Mouse (Mus musculus) heart, embryonic 13.5 days (tissue): Measurements from ENCODE around the gene Cbx6. TPM values are rescaled to one million over a fixed set of nuclear protein-coding genes. Genes with fewer than 3 reads are reported as not detected.

ENCODE experiments used
- ATAC-seq: fragments of 200-750 bp; cut with Nextera tagmentation; 2 replicates; pipeline ENCODE4 v1.8.0; 2017; ENCODE audit warnings: moderate TSS enrichment; ENCODE audit not compliant: insufficient number of reproducible peaks, low FRiP score, low TSS enrichment; ENCODE audit errors: extremely low read depth
- H3K27ac ChIP-seq: fragments of 300-500 bp; sonication (generic); replicated peaks from 2 replicates; pipeline ENCODE4 v1.5.1; 2015; ENCODE audit warnings: moderate library complexity, mild to moderate bottlenecking, inconsistent platforms
- H3K27me3 ChIP-seq: fragments of 300-500 bp; sonication (generic); replicated peaks from 2 replicates; pipeline ENCODE4 v1.6.1; 2015; ENCODE audit warnings: mild to moderate bottlenecking, inconsistent platforms
- H3K36me3 ChIP-seq: fragments of 300-500 bp; sonication (generic); 2 replicates; pipeline ENCODE4 v1.6.1; 2015; ENCODE audit warnings: mild to moderate bottlenecking, inconsistent platforms
- H3K4me1 ChIP-seq: fragments of 300-500 bp; sonication (generic); 2 replicates; pipeline ENCODE4 v1.6.1; 2015; ENCODE audit warnings: inconsistent platforms
- H3K4me2 ChIP-seq: fragments of 300-500 bp; sonication (generic); 2 replicates; pipeline ENCODE4 v1.6.1; 2015; ENCODE audit warnings: inconsistent platforms, mild to moderate bottlenecking, moderate library complexity
- H3K4me3 ChIP-seq: fragments of 300-500 bp; sonication (generic); 2 replicates; pipeline ENCODE4 v1.5.1; 2015; ENCODE audit warnings: moderate library complexity, mild to moderate bottlenecking, inconsistent platforms
- H3K9ac ChIP-seq: fragments of 300-500 bp; sonication (generic); 2 replicates; pipeline ENCODE4 v1.6.1; 2015; ENCODE audit warnings: inconsistent platforms, mild to moderate bottlenecking, moderate library complexity
- H3K9me3 ChIP-seq: fragments of 300-500 bp; sonication (generic); 2 replicates; pipeline ENCODE4 v1.6.1; 2016; ENCODE audit warnings: inconsistent platforms
- WGBS: fragments of 180-500 bp; shearing (Covaris S2); methylation state at CpG from one replicate; pipeline ENCODE4 v1.1.7; 2015; ENCODE audit warnings: mixed read lengths; 5-methylcytosine and 5-hydroxymethylcytosine counted together
- polyA plus RNA-seq: library from polyadenylated mRNA; unstranded; fragments of >200 nt; fragmentation: Nextera tagmentation; extraction: Ambion mirVana; gene quantifications from 2 replicates; pipeline ENCODE4 v1.2.1, GENCODE M21; 2015

The Cbx6 gene
- polyA plus RNA-seq, 1 experiment from 2014 or later: 48.6 TPM

DNA sequence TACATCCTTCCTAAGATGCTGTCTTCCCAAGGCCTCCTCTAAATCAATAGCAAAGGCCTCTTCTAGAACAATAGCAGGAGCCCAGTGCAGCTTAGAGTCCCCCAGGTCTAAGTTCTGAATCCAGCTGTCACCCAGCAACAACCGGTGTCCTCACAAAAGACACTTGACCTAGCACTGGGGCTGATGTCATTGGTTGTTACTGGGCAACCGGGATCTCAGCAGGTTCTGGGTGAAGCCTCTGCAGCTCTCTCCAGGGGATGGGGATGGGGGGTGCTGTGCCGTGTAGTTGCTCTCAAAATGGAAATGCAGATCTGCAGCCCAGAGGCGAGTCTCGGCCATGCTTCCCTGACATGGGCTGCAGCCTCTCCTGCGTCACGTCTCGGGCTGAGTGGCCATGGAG, 46.7 kb downstream of the Cbx6 start:
- no peak overlapping the region for H3K4me2 ChIP-seq
- H3K27ac ChIP-seq: no peak overlapping the region
- H3K9me3 ChIP-seq: no peaks in the 10 kb centered on the region
- no peaks in the 10 kb centered on the region for H3K4me1 ChIP-seq
- no peak overlapping the region for H3K9ac ChIP-seq
- H3K36me3 ChIP-seq: no peaks in the 10 kb centered on the region
- WGBS: 47% methylated on average over 8 of the region's 8 CpGs
- no peak overlapping the region for H3K4me3 ChIP-seq
- ATAC-seq: no peak
- peaks cover 79% of the 10 kb centered on the region for H3K27me3 ChIP-seq

DNA sequence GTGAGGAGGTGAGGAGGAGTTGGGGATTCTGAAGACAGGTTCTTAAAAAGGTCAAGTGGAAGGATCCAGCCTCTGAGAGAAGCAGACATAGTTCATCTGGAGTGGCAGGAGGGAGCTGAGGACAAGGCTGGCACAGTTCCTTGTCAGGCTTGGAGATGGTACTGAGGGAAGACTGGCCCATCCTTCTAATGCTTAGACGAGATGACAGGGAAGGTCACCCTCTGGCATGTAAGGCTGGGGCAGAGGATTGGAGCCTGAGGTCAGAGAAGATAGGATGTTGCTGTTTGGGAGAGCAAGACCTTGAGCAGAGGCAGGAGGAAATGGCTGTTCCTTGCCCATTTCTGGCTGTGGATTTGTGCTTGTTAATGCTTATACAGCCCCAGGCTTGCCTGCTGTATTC, 49.4 kb downstream of the Cbx6 start:
- H3K27ac ChIP-seq: no peak overlapping the region
- H3K4me3 ChIP-seq: no peak overlapping the region
- no peaks in the 10 kb centered on the region for H3K4me1 ChIP-seq
- no peaks in the 10 kb centered on the region for H3K9me3 ChIP-seq
- 24% methylated on average over 1 of the region's 1 CpGs for WGBS
- peaks cover 58% of the 10 kb centered on the region for H3K27me3 ChIP-seq
- ATAC-seq: no peak
- no peak overlapping the region for H3K9ac ChIP-seq
- no peaks in the 10 kb centered on the region for H3K36me3 ChIP-seq
- H3K4me2 ChIP-seq: no peak overlapping the region

DNA sequence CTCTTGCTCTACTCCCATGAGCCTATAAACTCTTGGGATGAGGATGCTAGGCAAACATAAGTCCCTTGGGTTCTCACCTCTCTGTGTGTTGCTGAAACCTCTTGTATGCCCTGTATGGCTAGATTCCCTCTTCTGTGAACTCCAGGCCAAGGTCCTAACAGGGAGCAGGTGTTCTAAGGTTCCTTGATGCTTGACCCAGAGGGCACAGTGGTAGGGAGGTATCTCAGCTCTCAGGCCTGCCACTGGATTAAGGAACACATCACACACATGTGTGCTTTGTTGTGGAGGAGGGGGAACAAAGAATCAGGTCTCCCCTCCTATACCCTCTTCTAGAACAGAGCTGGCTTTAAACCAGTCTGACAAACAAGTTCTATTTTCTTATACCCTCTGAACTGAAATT, 56.7 kb downstream of the Cbx6 start, which contains the start of gene Dnal4:
Gene Dnal4, minus strand, starts transcription at position 101 of the 400 bp plus-strand sequence.
- no peak within 1 kb of the TSS for H3K27ac ChIP-seq
- ATAC-seq: no peak
- no peaks in the 10 kb centered on the region for H3K9me3 ChIP-seq
- H3K9ac ChIP-seq: no peak within 1 kb of the TSS
- H3K36me3 ChIP-seq: no peaks in the 10 kb centered on the region
- peaks cover 15% of the 10 kb centered on the region for H3K4me1 ChIP-seq
- H3K4me3 ChIP-seq: no peak within 1 kb of the TSS
- H3K4me2 ChIP-seq: no peak within 1 kb of the TSS
- H3K27me3 ChIP-seq: peaks cover 10% of the 10 kb centered on the region; the same call in 1 of the 2 replicates

DNA sequence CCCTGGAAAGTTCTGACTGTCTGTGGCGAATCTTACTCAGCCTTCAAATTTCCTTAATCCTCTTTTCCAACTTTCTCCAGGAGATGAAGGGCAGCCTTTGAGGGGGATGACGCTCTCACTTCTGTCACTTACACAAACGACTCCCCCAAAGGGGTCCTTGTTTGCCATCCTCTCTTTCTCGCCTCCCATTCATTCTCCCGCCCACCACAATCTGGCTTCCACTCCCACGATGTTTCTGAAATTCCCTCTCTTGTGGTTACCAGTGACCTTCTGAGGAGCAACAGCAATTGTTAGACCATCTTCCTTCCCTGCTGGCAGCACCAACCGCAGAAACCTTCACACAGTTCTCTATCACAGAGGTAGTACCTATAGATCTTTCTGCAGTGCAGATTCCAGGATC, 58.8 kb downstream of the Cbx6 start:
- 53% methylated on average over 7 of the region's 7 CpGs for WGBS
- Histone ChIP-seq H3K4me3 (no peak overlapping the region), H3K36me3 (no peaks in the 10 kb centered on the region), H3K27ac (no peak overlapping the region), H3K4me2 (no peak overlapping the region), H3K9ac (no peak overlapping the region), H3K27me3 (peaks cover 5% of the 10 kb centered on the region; the same call in 1 of the 2 replicates), H3K4me1 (peaks cover 24% of the 10 kb centered on the region), H3K9me3 (no peaks in the 10 kb centered on the region)
- no peak for ATAC-seq

DNA sequence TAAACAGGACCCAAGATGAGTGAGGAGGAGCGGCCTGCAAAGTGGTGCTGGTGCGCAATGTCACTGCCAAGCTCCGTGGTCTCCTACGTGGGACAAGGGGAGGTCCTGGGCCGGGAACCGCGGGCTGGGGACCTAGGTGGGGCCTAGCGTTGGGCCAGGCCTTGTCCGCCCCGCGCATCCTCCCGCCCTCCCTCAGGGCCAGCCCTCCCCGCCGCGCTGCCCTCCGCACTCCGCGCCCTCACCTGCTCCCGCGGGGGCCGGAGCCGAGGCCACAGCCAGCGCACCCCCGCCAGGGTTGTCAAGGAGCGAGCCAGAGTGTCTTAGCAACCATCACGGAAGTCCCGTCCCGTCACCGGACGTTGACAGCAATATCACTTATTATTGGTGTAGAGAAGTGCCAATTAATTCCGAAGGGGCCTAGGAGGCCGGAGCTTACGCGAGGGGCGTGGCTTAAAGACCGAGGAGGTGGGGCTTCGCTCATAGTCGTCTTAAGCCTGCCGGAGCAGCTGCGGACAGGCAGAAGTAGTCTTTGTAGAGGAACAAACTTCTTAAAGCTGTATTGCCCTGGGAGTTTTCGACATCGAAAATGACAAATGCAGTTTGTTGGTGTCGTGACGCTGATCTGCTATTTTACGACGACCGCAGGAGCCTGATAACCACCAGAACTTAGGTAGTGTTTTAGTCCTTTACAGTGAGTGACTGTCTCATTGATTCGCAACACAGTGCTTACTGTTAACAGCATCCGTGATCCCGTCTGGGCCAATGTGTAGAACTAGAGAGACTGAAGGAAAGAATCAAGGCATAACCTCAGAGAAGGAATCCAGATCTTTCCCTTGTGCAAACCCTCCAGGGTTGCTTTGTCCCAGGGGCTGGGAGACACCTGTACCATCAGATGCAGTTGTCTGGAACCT, 60.1 kb downstream of the Cbx6 start:
- peak; percentile 97 for ATAC-seq
- H3K27ac ChIP-seq: peak overlapping the region; percentile 76
- H3K36me3 ChIP-seq: no peaks in the 10 kb centered on the region
- 0 out of 2 replicates have a peak, but pooled peaks cover under 1% of the 10 kb centered on the region for H3K27me3 ChIP-seq
- H3K9me3 ChIP-seq: no peaks in the 10 kb centered on the region
- H3K4me3 ChIP-seq: peak overlapping the region; percentile 81
- peak overlapping the region; percentile 87 for H3K9ac ChIP-seq
- H3K4me2 ChIP-seq: peak overlapping the region; percentile 88
- under 1% methylated on average over 46 of the region's 50 CpGs for WGBS
- H3K4me1 ChIP-seq: peaks cover 37% of the 10 kb centered on the region

Other genes starting within 250 kb of the Cbx6 start
- 1.2 and 1.9 TPM in 2 replicates for gene Dmc1, start 229.6 kb downstream of the Cbx6 start, polyA plus RNA-seq
- 0.65 and 1.1 TPM in 2 replicates for gene Fam227a, start 175.7 kb downstream of the Cbx6 start, polyA plus RNA-seq
- gene Cby1, start 175.5 kb downstream of the Cbx6 start, polyA plus RNA-seq: 41.3 and 47.8 TPM in 2 replicates
- gene Tomm22, start 163.8 kb downstream of the Cbx6 start, polyA plus RNA-seq: 199 and 240 TPM in 2 replicates
- 19.8 and 20.4 TPM in 2 replicates for gene Josd1, start 146.8 kb downstream of the Cbx6 start, polyA plus RNA-seq
- gene Gtpbp1, start 143.8 kb downstream of the Cbx6 start, polyA plus RNA-seq: 27.0 and 29.5 TPM in 2 replicates
- 4.3 and 5.3 TPM in 2 replicates for gene Sun2, start 92.2 kb downstream of the Cbx6 start, polyA plus RNA-seq
- gene Dnal4, start 56.8 kb downstream of the Cbx6 start, polyA plus RNA-seq: 35.6 and 37.5 TPM in 2 replicates
- gene Nptxr, start 29.9 kb downstream of the Cbx6 start, polyA plus RNA-seq: 1.6 and 1.7 TPM in 2 replicates
- gene Npcd, start 451 bp downstream of the Cbx6 start, polyA plus RNA-seq: not detected in 2 replicates
- 13.5 and 13.9 TPM in 2 replicates for gene Apobec3, start 57.0 kb upstream of the Cbx6 start, polyA plus RNA-seq
- 1.5 TPM in 2 replicates for gene Cbx7, start 136.4 kb upstream of the Cbx6 start, polyA plus RNA-seq
- 2.2 and 2.6 TPM in 2 replicates for gene Pdgfb, start 180.3 kb upstream of the Cbx6 start, polyA plus RNA-seq